Mouse (Mus musculus) neural tube, embryonic 12.5 days (tissue): Measurements from ENCODE around the gene Nfatc3. TPM values are rescaled to one million over a fixed set of nuclear protein-coding genes. Genes with fewer than 3 reads are reported as not detected.
A peak's percentile ranks its signal among the peaks of the same experiment; 100 is the strongest.
"Not testable (repeated sequence)": the region's sequence is repeated elsewhere in the genome, so short reads cannot be mapped to it uniquely, and the experiment has no call there.

Source experiments
- ATAC-seq: fragments of 200-750 bp; cut with Nextera tagmentation; 2 replicates; pipeline ENCODE4 v1.8.0; 2017; ENCODE audit warnings: low read depth, mild to moderate bottlenecking, moderate TSS enrichment, moderate library complexity; ENCODE audit not compliant: low FRiP score
- H3K27ac ChIP-seq: fragments of 300-500 bp; sonication (generic); 2 replicates; pipeline ENCODE4 v1.5.1; 2016
- H3K27me3 ChIP-seq: fragments of 300-500 bp; sonication (generic); replicated peaks from 2 replicates; pipeline ENCODE4 v1.6.1; 2016; ENCODE audit warnings: mild to moderate bottlenecking
- H3K36me3 ChIP-seq: fragments of 300-500 bp; sonication (generic); 2 replicates; pipeline ENCODE4 v1.6.1; 2016; ENCODE audit warnings: mild to moderate bottlenecking
- H3K4me1 ChIP-seq: fragments of 300-500 bp; sonication (generic); 2 replicates; pipeline ENCODE4 v1.6.1; 2016
- H3K4me2 ChIP-seq: fragments of 300-500 bp; sonication (generic); replicated peaks from 2 replicates; pipeline ENCODE4 v1.6.1; 2016; ENCODE audit warnings: mild to moderate bottlenecking
- H3K4me3 ChIP-seq: fragments of 300-500 bp; sonication (generic); 2 replicates; pipeline ENCODE4 v1.5.1; 2016
- H3K9ac ChIP-seq: fragments of 300-500 bp; sonication (generic); 2 replicates; pipeline ENCODE4 v1.6.1; 2016; ENCODE audit warnings: mild to moderate bottlenecking
- H3K9me3 ChIP-seq: fragments of 300-500 bp; sonication (generic); 2 replicates; pipeline ENCODE4 v1.6.1; 2016; ENCODE audit warnings: mild to moderate bottlenecking
- WGBS: fragments of 180-500 bp; shearing (Covaris S2); methylation state at CpG from one replicate; pipeline ENCODE4 v1.1.7; 2016; 5-methylcytosine and 5-hydroxymethylcytosine counted together
- polyA plus RNA-seq: library from polyadenylated mRNA; unstranded; fragments of >200 nt; fragmentation: Nextera tagmentation; extraction: Ambion mirVana; gene quantifications from 2 replicates; pipeline ENCODE4 v1.2.1, GENCODE M21; 2016

The Nfatc3 gene
- polyA plus RNA-seq, result 4.4 and 5.6 TPM in 2 replicates

DNA sequence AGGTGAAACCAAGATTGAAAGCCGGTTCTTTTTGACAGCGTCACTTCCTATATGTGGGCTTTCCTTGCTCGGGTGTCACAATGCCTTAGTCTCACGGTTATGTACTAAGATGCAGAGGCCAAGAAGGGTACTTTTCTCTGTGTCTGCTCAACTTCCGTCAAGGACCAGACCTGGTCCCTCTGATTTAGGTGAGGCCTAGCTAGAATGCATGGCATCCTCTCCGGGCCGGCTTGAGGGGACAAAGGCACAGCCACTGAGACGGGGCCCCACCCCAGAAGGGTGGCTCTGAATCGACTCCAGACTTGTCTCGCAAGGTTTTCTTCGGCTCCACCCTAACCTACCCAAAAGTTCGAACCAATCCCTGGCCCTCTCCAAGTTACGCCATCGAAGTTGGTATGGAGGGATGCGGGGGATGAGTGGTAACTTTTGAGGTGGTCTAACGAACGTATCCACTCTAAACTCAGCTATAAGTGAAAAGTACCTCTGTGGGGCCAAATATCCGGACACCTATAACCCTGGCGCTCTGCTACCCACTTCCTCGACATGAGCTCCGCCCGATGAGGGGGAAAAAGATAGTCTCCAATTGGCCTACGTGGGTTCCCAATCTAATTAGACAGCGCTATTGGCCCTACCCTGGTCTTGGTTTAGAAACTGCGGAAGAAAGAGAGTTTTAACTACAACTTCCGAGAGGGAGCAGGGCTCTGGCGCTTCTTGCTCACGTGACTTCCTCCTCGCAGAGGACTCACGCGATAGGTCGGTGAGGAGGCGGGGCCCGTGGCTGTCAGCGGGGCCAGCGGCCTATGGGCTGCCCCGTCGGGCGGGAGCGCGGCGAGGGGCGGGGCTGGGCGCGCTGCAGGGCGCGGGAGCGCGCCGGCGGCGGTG is at the start of gene Nfatc3:
TSS of gene Nfatc3 (plus strand) at position 110 of the 882 bp plus-strand sequence.
- Histone ChIP-seq H3K9ac (peak within 1 kb of the TSS; percentile 84), H3K4me3 (peak within 1 kb of the TSS; percentile 80), H3K4me1 (peaks cover 23% of the 10 kb centered on the region), H3K27ac (peak within 1 kb of the TSS; percentile 82), H3K36me3 (peaks cover 4% of the 10 kb centered on the region; the same call in 1 of the 2 replicates), H3K9me3 (no peaks in the 10 kb centered on the region), H3K27me3 (no peaks in the 10 kb centered on the region), H3K4me2 (peak within 1 kb of the TSS; percentile 78)
- peak; percentile 98 for ATAC-seq
- WGBS, result 2% methylated on average over 52 of the region's 52 CpGs

DNA sequence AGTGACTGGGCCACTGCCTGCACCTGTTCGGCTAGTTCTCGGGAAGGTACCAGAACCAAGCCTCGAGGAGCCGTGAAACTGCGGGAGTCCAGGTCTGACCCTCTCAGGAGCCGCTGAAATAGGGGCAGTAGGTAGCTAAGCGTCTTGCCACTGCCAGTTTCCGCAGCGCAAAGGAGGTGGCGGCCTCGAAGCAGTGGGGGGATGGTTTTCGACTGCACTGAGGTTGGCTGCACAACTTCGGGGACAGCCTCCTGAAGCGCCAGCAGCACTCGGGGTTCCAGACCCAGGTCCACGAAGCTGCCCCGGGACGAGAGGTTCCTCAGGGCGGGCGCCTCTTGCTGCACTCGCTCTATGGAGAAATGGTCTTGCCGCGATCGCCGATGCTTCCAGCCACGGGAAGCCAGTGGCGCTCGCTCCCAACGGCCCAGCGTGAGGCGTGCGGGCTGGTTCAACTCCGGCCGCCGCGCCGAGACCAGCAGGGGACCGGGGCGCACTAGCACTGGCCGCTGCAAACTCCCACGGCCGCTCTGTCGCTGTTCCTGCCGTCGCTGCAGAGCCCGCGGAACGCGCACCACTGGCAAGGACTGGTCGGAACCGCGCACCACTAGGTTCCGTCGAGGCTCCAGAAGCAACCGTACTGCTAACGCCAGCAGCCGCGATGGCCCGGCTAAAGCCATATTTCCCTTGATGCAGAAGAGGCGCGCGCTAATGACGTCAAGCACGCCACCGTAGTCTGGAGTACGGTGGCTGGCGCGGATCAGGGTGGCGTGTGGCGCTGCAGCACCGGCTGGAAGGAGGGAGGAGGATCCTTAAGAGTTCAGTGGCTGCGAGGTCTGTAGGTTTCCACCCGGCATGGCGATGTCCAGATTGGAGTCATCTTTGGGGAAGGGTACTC is 47.6 kb upstream of the Nfatc3 start:
- ATAC-seq, result peak; percentile 94

DNA sequence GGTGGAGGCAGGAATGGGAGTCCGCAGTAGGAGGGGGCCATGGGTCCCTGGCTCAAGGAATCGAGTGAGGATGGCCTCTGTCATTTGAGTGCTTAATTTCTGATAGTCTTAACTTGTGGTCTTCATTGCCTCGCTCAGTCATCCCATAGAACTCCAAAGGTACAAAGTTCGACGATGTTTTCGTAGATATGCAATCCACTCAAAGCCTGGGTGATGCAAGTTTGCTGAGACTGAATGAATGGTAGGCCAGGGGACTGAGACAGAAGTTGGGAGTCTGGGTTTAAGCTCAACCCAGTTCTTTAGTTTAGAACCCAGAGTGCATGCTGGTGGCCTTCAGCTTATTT is 47.0 kb upstream of the Nfatc3 start, which contains the start of gene Ddx28:
TSS of gene Ddx28 (minus strand) at position 240 of the 344 bp plus-strand sequence.
- Histone ChIP-seq H3K36me3 (peaks cover 12% of the 10 kb centered on the region), H3K27ac (0 out of 2 replicates have a peak within 1 kb of the TSS, but pooled peaks have one; percentile 21), H3K27me3 (no peaks in the 10 kb centered on the region), H3K9ac (peak within 1 kb of the TSS; percentile 85), H3K9me3 (no peaks in the 10 kb centered on the region), H3K4me1 (peaks cover 16% of the 10 kb centered on the region), H3K4me2 (peak within 1 kb of the TSS; percentile 99), H3K4me3 (peak within 1 kb of the TSS; percentile 83)
- WGBS, result 2% methylated on average over 6 of the region's 6 CpGs
- peak; percentile 36; the same call in 1 of the 2 replicates for ATAC-seq

More for the DNA sequence above, 47.6 kb upstream of the Nfatc3 start:
- peak overlapping the region; percentile 83 for H3K4me3 ChIP-seq
- no peaks in the 10 kb centered on the region for H3K9me3 ChIP-seq
- H3K4me1 ChIP-seq, result peaks cover 16% of the 10 kb centered on the region
- H3K36me3 ChIP-seq, result peaks cover 7% of the 10 kb centered on the region
- H3K4me2 ChIP-seq, result peak overlapping the region; percentile 99
- 0 out of 2 replicates have a peak overlapping the region, but pooled peaks have one; percentile 21 for H3K27ac ChIP-seq
- peak overlapping the region; percentile 85 for H3K9ac ChIP-seq
- no peaks in the 10 kb centered on the region for H3K27me3 ChIP-seq
- WGBS, result 1% methylated on average over 74 of the region's 74 CpGs

DNA sequence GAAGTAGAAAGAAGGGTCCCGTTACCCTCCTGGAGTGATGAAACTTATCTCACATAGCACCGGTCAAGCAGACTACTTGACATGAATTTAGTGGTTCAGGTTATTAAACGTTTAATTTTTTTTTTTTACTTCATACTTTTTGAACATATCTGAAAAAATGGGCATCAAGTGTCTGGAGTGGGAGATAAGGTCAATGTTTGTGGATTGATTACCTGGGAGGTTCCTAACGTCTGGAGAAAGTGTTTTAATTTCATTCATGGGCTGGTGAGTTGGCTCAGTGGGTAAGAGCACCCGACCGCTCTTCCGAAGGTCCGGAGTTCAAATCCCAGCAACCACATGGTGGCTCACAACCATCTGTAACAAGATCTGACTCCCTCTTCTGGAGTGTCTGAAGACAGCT is 46.4 kb upstream of the Nfatc3 start:
- H3K27ac ChIP-seq, H3K9ac ChIP-seq, ATAC-seq, H3K9me3 ChIP-seq, H3K27me3 ChIP-seq: not testable (repeated sequence)
- Histone ChIP-seq H3K4me3 (peak overlapping the region; percentile 83; the same call in 1 of the 2 replicates), H3K4me1 (peaks cover 16% of the 10 kb centered on the region), H3K4me2 (peak overlapping the region; percentile 99), H3K36me3 (peaks cover 12% of the 10 kb centered on the region)
- WGBS, result 87% methylated on average over 8 of the region's 8 CpGs

DNA sequence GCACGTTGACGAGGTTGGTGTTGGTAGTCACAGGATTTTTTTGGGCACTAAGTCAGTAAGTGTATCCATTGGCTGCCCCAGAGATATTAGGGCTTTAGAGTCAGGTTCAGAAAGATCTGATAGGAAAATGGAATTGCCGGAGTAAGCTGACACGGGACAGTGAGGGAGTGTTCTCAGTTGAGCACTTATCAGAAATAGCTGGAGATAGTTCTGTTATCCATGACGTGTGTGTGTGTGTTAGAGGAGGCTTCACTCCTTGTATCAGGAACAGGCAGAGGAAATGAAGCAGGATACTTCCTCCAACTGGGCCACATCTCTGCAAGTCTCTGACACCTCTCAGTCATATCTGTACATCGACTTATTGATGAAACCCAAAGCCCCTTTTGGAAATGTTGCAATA is 42.4 kb upstream of the Nfatc3 start:
- 92% methylated on average over 6 of the region's 6 CpGs for WGBS

DNA sequence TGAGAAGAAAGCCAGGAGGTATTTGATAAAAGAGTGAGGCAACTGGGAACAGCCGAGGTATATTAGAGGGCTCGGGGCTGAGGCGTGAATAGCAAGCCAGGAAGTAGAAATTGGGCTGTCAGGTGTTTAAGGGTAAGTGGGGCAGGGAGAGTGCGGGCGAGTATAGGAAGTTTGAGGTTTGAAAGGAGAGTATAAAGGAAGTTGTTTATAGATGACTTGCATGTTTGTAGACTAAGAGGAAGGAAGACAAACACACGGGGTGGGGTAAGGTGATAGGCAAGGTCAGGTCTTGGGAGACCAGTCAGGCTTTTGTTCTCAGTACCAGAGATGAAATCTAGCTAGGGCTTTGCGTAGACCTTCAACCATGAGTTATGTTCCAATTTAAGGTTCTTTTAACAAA is 41.5 kb upstream of the Nfatc3 start:
- H3K36me3 ChIP-seq, result peaks cover 22% of the 10 kb centered on the region
- H3K4me1 ChIP-seq, result no peaks in the 10 kb centered on the region
- no peak overlapping the region for H3K4me3 ChIP-seq
- H3K9ac ChIP-seq, result no peak overlapping the region
- no peak for ATAC-seq
- no peaks in the 10 kb centered on the region for H3K27me3 ChIP-seq
- H3K4me2 ChIP-seq, result no peak overlapping the region
- H3K27ac ChIP-seq, result no peak overlapping the region
- H3K9me3 ChIP-seq, result no peaks in the 10 kb centered on the region
- WGBS, result 94% methylated on average over 7 of the region's 7 CpGs

More for the DNA sequence above, 42.4 kb upstream of the Nfatc3 start:
- peaks cover 21% of the 10 kb centered on the region for H3K36me3 ChIP-seq
- H3K9ac ChIP-seq, result no peak overlapping the region
- peaks cover 5% of the 10 kb centered on the region; the same call in 1 of the 2 replicates for H3K4me1 ChIP-seq
- ATAC-seq, result no peak
- H3K9me3 ChIP-seq, result no peaks in the 10 kb centered on the region
- no peak overlapping the region for H3K4me3 ChIP-seq
- no peak overlapping the region for H3K4me2 ChIP-seq
- no peak overlapping the region for H3K27ac ChIP-seq
- no peaks in the 10 kb centered on the region for H3K27me3 ChIP-seq

DNA sequence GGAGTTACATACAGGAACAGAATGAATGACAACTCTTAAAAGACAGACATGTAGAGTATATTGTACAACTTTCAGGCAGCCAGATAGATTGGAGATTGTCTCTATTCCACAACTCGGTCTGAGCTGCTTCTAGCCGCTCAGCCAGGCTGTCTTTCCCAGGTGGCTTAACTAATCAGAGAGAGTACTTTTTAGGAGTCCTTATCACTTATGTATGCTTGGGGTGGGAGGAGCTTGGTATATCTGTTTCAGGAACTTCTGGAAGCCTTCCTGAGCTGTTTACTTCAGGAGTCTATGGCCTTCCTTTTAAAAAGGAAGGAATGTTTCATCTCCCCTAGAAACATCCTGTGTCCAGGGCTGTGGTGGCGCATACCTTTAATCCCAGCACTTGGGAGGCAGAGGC is 40.6 kb upstream of the Nfatc3 start:
- Histone ChIP-seq H3K4me2 (no peak overlapping the region), H3K27me3 (no peaks in the 10 kb centered on the region), H3K36me3 (peaks cover 22% of the 10 kb centered on the region), H3K4me1 (no peaks in the 10 kb centered on the region), H3K9ac (no peak overlapping the region), H3K27ac (no peak overlapping the region), H3K4me3 (no peak overlapping the region), H3K9me3 (no peaks in the 10 kb centered on the region)
- no peak for ATAC-seq
- WGBS, result 91% methylated on average over 3 of the region's 3 CpGs

DNA sequence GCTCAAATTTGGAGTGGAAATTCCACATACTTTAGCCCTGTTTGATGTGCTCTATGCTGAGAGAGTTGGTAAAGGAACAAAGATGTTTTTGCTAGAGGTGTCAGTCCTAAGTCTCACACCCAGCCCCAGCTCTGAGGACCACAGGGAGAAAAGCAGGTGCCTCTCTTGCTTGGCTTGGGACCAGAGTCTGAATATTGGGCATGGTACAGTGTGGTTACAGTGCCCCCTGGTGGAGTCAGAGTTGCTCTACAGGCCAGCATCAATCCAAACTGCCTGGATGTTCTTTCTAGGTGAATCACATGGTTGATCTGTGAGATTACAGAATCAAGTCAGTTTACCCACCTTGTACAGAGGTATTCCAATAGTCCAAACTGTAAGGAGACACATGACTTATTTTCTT is 36.2 kb upstream of the Nfatc3 start:
- Histone ChIP-seq H3K27ac (no peak overlapping the region), H3K4me1 (no peaks in the 10 kb centered on the region), H3K36me3 (peaks cover 22% of the 10 kb centered on the region; the same call in 1 of the 2 replicates), H3K4me2 (no peak overlapping the region), H3K9ac (no peak overlapping the region), H3K27me3 (no peaks in the 10 kb centered on the region), H3K4me3 (no peak overlapping the region), H3K9me3 (no peaks in the 10 kb centered on the region)
- 0 out of 2 replicates have a peak, but pooled peaks have one; percentile 17 for ATAC-seq

DNA sequence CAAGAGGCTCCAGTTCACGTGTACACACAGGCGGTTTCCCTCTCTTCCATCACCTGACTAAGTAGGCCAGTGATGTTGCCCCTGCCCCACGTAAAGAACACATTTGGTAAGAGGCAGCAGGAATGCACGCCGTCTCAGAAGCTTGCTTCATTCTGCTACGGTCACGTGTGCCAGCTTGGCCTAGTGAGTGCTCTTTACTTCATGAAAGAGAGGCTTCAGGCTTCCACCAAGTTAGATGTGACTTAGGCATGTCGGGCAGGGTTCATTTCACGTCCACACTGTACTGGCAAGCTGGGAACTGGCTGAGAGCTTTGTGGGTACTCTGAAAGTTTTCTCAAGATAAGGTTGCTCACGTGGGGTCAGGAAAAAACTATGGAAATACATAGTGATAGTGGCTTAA is 19.9 kb upstream of the Nfatc3 start:
- Histone ChIP-seq H3K4me3 (no peak overlapping the region), H3K9me3 (no peaks in the 10 kb centered on the region), H3K9ac (no peak overlapping the region), H3K36me3 (0 out of 2 replicates have a peak, but pooled peaks cover 5% of the 10 kb centered on the region), H3K4me2 (no peak overlapping the region), H3K27me3 (no peaks in the 10 kb centered on the region), H3K27ac (no peak overlapping the region), H3K4me1 (no peaks in the 10 kb centered on the region)
- 89% methylated on average over 10 of the region's 10 CpGs for WGBS
- ATAC-seq, result no peak

DNA sequence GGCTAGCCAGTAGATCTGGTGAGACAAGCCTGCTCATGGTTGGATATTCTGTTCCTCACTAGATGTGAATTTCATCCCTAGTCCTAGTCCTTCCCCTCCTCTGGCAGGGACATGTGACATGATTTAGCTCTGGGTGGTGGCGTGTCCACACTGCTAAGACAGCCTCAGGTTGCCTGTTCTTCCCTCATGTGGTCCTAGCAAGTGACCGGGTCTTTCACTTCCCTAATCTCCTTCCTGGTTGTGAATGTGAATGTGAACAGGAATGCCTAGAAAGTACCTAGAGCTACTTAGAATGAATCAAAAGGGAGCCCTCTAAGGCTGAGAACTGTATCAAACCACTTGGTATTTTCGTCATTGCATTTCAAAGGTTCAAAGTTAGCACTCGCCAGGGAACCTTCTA is 19.0 kb upstream of the Nfatc3 start:
- WGBS, result 85% methylated on average over 4 of the region's 4 CpGs

DNA sequence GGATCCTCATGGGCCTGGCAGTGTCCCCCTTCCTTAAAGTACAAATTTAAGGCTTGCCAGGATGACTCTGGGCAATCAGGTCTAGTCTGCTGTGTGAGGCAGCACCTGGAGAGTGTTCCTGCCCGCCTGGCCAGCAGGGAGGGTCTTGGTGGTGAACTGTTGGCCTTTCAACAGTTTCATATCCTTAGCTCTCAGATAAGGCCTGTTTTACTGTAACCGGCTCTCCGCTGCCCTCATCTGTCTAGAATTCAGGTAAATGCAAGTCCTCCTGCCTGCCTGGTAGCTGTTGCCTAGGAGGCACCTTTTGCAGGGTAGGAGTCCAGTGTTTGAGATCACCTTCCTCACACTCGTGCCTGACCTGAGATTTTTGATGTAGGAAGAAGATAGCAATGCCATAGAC is 18.4 kb upstream of the Nfatc3 start:
- H3K4me2 ChIP-seq, result no peak overlapping the region
- no peak for ATAC-seq
- peaks cover 12% of the 10 kb centered on the region; the same call in 1 of the 2 replicates for H3K36me3 ChIP-seq
- H3K4me3 ChIP-seq, result no peak overlapping the region
- peaks cover 3% of the 10 kb centered on the region; the same call in 1 of the 2 replicates for H3K4me1 ChIP-seq
- H3K9ac ChIP-seq, result no peak overlapping the region
- no peaks in the 10 kb centered on the region for H3K9me3 ChIP-seq
- no peak overlapping the region for H3K27ac ChIP-seq
- no peaks in the 10 kb centered on the region for H3K27me3 ChIP-seq
- 76% methylated on average over 4 of the region's 4 CpGs for WGBS

More for the DNA sequence above, 19.0 kb upstream of the Nfatc3 start:
- Histone ChIP-seq H3K4me1 (peaks cover 3% of the 10 kb centered on the region; the same call in 1 of the 2 replicates), H3K36me3 (0 out of 2 replicates have a peak, but pooled peaks cover 8% of the 10 kb centered on the region), H3K27me3 (no peaks in the 10 kb centered on the region), H3K4me3 (no peak overlapping the region), H3K9me3 (no peaks in the 10 kb centered on the region), H3K4me2 (no peak overlapping the region), H3K9ac (no peak overlapping the region), H3K27ac (no peak overlapping the region)
- ATAC-seq, result no peak

DNA sequence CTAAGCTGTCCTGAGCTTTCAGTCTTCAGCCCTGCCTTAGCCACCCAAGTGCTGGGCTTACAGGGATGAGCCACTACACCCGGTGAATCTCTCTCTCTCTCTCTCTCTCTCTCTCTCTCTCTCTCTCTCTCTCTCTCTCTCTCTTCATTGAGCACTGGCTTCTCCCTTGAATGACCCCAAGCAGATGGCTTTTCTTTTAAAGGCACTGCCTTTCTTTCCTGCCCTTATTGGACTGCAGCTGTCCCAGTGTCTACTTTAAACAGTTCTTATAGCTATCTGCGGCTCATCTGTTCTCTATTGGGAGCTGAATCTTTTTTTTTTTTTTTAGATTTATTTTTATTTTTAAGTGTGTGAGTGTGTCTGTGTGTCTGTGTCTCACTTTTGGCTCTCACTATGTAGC is 15.6 kb upstream of the Nfatc3 start:
- H3K4me3 ChIP-seq, result no peak overlapping the region
- ATAC-seq, result no peak
- peaks cover 3% of the 10 kb centered on the region; the same call in 1 of the 2 replicates for H3K4me1 ChIP-seq
- H3K9me3 ChIP-seq, result no peaks in the 10 kb centered on the region
- H3K36me3 ChIP-seq, result peaks cover 10% of the 10 kb centered on the region; the same call in 1 of the 2 replicates
- H3K27ac ChIP-seq, result no peak overlapping the region
- H3K9ac ChIP-seq, result no peak overlapping the region
- H3K27me3 ChIP-seq, result no peaks in the 10 kb centered on the region
- WGBS, result 61% methylated on average over 2 of the region's 2 CpGs
- no peak overlapping the region for H3K4me2 ChIP-seq
